Mouse (Mus musculus) stomach, postnatal 0 days (tissue): ENCODE data around the gene Tln2.

Experiments used
- CTCF ChIP-seq: IDR thresholded peaks from 2 replicates; pipeline ENCODE4 v1.5.1; 2016; ENCODE audit warnings: antibody characterized with exemption, low read depth, mild to moderate bottlenecking, moderate library complexity
- EP300 ChIP-seq: optimal IDR thresholded peaks from 2 replicates; pipeline ENCODE3; 2016; ENCODE audit warnings: antibody characterized with exemption

GRCm38 (mm10) chr9:67178203-67178602 is 381.3 kb downstream of the Tln2 start:
- TF ChIP-seq CTCF (no peak), EP300 (no peak)
